Mouse (Mus musculus): ENCODE results near the gene Ddx39b.

DNA sequence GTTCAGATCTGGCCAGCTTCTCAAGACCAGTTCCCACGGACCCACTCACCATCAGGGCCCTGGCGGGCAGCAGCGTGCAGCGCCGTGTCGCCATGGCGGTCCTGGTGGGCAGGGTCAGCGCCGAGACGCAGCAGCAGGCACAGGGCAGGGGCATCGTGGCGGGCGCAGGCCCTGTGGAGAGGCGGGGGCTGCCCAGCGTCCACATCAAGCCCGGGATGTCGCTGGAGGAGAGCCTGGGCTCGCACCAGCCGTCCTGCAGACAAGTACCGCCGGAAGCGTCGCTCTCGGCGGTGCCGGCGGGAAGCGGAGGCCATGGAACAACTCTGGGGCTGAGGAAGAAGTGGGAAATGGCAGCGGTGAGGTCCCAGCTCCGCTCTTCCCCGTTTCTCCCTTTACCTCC, 6.6 kb upstream of the Ddx39b start:
- no peak for TF ChIP-seq GATA1 (IDR thresholded peaks at IDR 0.05; ENCODE audit: borderline replicate concordance, low read length)
- TF ChIP-seq FLI1 (IDR thresholded peaks at IDR 0.05; ENCODE audit: low read length): no peak

Data from megakaryocyte, embryonic 14.5 days (primary cell).